Mouse (Mus musculus): Measurements from ENCODE around the gene Pdzd2.

DNA sequence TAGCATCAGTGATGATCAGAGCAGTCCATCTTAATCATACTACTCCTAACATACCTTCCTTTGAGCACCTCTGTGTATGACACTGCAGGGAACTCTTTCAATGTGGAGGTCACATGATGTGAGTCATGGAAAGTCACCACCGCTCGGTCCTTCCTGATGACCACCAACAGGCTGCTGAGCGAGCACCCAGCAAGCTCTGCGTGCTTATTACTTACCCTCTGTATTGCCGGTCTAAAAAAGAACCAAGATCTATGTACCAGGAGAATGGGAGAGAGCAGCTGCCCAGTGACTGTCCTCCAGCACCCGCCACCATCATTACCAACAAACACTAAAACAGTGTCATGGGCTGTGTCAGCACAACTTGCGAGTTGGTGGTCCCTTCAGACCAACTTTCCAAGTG lies 84.4 kb downstream of the Pdzd2 start:
- TF ChIP-seq CTCF (IDR thresholded peaks at IDR 0.05; ENCODE audit: low read depth), result no peak
- TF ChIP-seq EP300 (IDR thresholded peaks at IDR 0.05; ENCODE audit: low read depth), result no peak
